Mouse (Mus musculus) liver, adult 2 months (tissue): Measurements from ENCODE around the gene Sgk1. TPM values are rescaled to one million over a fixed set of nuclear protein-coding genes. Genes with fewer than 3 reads are reported as not detected.
A peak's percentile ranks its signal among the peaks of the same experiment; 100 is the strongest.

Experiments
- DNase-seq: peaks from one replicate; pipeline ENCODE4 v3.0.0-alpha.2; 2011; ENCODE audit warnings: low read depth, low spot score; ENCODE audit errors: extremely low read depth
- H3K27ac ChIP-seq: fragments of 200-500 bp; replicated peaks from 2 replicates; pipeline ENCODE4 v1.5.1; 2012; ENCODE audit warnings: low read depth, mild to moderate bottlenecking, control low read depth, inconsistent platforms, low read length; ENCODE audit not compliant: insufficient read depth
- H3K27me3 ChIP-seq: fragments of 200-500 bp; 2 replicates; pipeline ENCODE4 v1.6.1; 2012; ENCODE audit warnings: mild to moderate bottlenecking, moderate library complexity, low read length, inconsistent platforms; ENCODE audit not compliant: control insufficient read depth, insufficient read depth
- H3K36me3 ChIP-seq: fragments of 200-500 bp; 2 replicates; pipeline ENCODE4 v1.6.1; 2012; ENCODE audit warnings: low read length, inconsistent platforms; ENCODE audit not compliant: control insufficient read depth, insufficient read depth
- H3K4me1 ChIP-seq: fragments of 200-500 bp; 2 replicates; pipeline ENCODE4 v1.6.1; 2011; ENCODE audit warnings: low read length; ENCODE audit not compliant: control insufficient read depth, insufficient read depth
- H3K4me3 ChIP-seq: fragments of 200-500 bp; 2 replicates; pipeline ENCODE4 v1.5.1; 2011; ENCODE audit warnings: low read depth, mild to moderate bottlenecking, control low read depth, low read length, moderate library complexity; ENCODE audit not compliant: insufficient read depth
- H3K79me2 ChIP-seq: fragments of 200-500 bp; 2 replicates; pipeline ENCODE4 v1.6.1; 2012; ENCODE audit warnings: inconsistent platforms, mild to moderate bottlenecking, low read length, moderate library complexity; ENCODE audit not compliant: control insufficient read depth, insufficient read depth
- H3K9ac ChIP-seq: fragments of 200-500 bp; 2 replicates; pipeline ENCODE4 v1.6.1; 2012; ENCODE audit warnings: low read depth, mild to moderate bottlenecking, control low read depth, inconsistent platforms, low read length
- CTCF ChIP-seq: fragments of 200-500 bp; IDR thresholded peaks from 2 replicates; pipeline ENCODE4 v1.5.1; 2011; ENCODE audit warnings: low read depth, low read length, control low read depth
- POLR2A ChIP-seq: fragments of 200-500 bp; IDR thresholded peaks from 2 replicates; pipeline ENCODE4 v1.6.1; 2011; ENCODE audit warnings: low read length, control low read depth; ENCODE audit not compliant: insufficient read depth; ENCODE audit errors: extremely low read depth
- WGBS: fragments of 180-500 bp; shearing (Covaris S2); methylation state at CpG from one replicate; pipeline ENCODE4 v1.1.7; 2018; 5-methylcytosine and 5-hydroxymethylcytosine counted together
- polyA plus RNA-seq: library from polyadenylated mRNA; depleted of rRNA; stranded (reverse); fragments of >200 nt; gene quantifications from 2 replicates; pipeline ENCODE4 v1.2.3, GENCODE M21; 2012
- total RNA-seq: library from RNA; depleted of rRNA; stranded (reverse); fragments of >200 nt; gene quantifications from 2 replicates; pipeline ENCODE4 v1.2.3, GENCODE M21; 2014

The Sgk1 gene
- total and polyA plus RNA-seq, 2 experiments: 8.9 to 20.9 TPM

DNA sequence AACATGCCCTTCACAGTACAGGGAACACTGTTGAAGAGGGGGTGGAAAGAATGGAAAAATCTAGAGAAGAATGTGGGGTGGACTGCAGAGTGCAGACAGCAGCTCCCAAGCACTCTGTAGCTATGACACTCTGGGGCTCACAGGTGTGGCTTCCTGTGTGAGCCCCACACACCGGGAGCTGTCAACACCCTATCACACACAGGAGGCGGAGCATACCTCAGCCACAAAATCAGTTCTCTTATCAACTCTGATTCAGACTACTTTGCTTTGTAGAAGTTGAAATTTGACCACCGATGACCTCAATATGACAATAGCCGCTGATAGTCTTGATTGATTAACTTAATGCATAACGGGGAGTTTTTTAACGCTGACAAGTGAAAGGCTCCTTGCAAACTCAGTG lies 93.4 kb downstream of the Sgk1 start:
- 60% methylated on average over 6 of the region's 6 CpGs for WGBS
- H3K4me3 ChIP-seq: no peak overlapping the region
- no peak overlapping the region for H3K9ac ChIP-seq
- TF ChIP-seq POLR2A (no peak), CTCF (no peak)
- no peaks in the 10 kb centered on the region for H3K36me3 ChIP-seq
- no peaks in the 10 kb centered on the region for H3K27me3 ChIP-seq
- H3K79me2 ChIP-seq: no peaks in the 10 kb centered on the region
- no peak overlapping the region for H3K27ac ChIP-seq
- no peak for DNase-seq
- no peaks in the 10 kb centered on the region for H3K4me1 ChIP-seq

DNA sequence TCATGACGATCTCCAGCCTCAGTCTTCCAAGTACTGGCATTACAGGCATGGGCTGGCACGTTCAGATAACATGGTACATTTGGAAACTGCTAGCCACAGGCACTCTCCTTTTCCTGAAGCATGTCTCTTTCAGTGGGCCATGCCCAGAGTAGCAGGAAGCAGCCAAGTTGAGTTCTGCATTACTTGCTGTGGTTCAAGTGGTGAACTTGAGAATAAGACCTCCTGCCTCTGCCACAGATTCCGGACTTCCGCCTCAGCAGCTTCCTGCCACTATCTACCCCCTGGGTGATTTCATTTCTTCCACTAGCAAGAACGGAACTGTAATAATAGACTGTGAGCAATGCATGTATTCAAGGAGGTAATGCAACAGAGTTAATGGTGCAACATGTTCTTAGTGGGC lies 94.3 kb downstream of the Sgk1 start:
- Histone ChIP-seq H3K27me3 (no peaks in the 10 kb centered on the region), H3K9ac (no peak overlapping the region), H3K4me3 (no peak overlapping the region), H3K4me1 (no peaks in the 10 kb centered on the region), H3K79me2 (no peaks in the 10 kb centered on the region), H3K27ac (no peak overlapping the region), H3K36me3 (no peaks in the 10 kb centered on the region)
- WGBS: 79% methylated on average over 5 of the region's 5 CpGs
- no peak for TF ChIP-seq POLR2A
- TF ChIP-seq CTCF: no peak
- DNase-seq: no peak

DNA sequence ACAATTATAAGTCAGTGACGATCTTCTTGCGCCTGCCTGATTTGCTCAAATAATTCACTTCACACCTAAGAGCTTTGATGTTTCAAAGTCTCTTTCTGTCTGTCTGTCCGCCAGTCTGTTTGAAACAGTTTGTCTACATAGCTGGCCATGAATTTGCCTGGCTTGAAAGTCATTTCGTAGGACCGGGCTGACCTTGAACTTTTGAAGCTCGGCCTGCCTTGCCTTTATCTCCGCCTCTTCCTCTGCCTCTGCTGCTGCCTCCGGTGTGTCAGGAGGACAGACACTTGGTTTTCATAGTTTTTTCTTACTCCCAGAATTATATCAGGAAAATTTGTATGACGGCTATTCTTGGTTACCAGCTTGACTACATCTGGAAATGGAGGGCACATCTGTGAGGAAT lies 96.4 kb downstream of the Sgk1 start:
- Histone ChIP-seq H3K79me2 (no peaks in the 10 kb centered on the region), H3K4me3 (no peak overlapping the region), H3K4me1 (no peaks in the 10 kb centered on the region), H3K36me3 (no peaks in the 10 kb centered on the region), H3K9ac (no peak overlapping the region), H3K27ac (no peak overlapping the region), H3K27me3 (no peaks in the 10 kb centered on the region)
- peak; percentile 41 for DNase-seq
- TF ChIP-seq POLR2A (no peak), CTCF (no peak)
- WGBS: 70% methylated on average over 9 of the region's 9 CpGs

DNA sequence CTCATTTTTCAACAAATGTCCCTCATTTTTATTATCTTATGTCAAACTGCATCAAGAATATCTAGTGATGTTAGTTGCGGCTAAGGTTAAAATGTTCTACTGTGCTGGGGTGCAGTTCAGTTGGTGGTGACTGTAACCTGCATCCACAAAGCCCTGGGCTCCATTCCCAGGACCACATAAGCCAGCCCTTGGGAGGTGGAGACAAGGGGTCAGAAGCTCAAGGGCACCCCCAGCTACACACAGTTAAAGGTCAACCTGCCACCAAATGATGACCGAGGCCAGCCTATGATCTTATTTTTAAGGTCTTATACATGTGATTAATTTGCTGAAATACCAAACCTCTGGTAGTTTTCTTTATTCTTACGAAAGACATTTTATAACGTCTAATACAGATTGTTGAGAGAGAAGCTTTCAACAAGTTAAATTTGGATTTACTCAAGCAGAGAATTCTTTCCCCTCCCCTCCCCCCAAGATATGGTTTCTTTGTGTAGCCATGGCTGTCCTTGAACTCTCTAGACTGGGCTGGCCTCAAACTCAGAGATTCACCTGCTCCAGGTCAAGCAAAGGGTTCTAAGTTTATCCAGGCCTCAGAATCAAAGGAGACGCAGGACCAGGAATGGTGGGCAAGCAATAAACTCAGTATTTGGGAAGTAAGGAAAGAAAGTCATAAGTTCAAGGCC lies 97.4 kb downstream of the Sgk1 start:
- no peak for TF ChIP-seq CTCF
- TF ChIP-seq POLR2A: no peak
- Histone ChIP-seq H3K4me1 (no peaks in the 10 kb centered on the region), H3K27ac (no peak overlapping the region), H3K36me3 (no peaks in the 10 kb centered on the region), H3K9ac (no peak overlapping the region), H3K4me3 (no peak overlapping the region), H3K27me3 (no peaks in the 10 kb centered on the region), H3K79me2 (no peaks in the 10 kb centered on the region)
- WGBS: 86% methylated on average over 5 of the region's 5 CpGs
- no peak for DNase-seq

DNA sequence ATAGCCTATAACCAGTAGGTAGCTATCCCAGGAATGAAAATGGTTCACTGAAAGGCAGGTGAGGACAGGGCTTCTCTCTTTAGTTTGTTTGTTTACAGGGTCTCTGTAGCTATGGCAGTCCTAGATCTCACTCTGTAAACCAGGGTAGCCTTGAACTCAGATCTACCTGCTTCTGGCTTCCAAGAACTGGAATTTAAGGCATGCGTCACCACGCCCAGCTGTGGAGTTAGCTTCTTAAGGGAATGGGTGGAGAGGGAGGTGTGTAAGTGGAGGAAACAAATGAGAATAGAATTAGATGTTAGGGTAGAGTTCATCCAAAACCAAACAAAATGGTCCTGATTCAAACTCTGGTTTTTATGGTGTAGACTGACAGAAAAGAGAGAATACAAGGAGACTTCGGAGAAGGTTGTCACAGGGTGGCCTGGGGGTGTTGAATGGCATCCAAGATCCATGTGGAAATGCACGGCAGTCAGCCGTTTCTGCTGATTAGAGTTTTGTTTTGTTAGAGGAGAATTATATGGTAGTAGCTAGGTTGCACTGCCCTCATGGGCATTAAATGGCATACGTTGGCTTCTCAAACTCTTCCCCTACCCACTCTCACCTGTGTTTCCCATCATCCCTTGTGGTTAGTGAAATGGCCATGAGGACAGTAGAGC lies 98.9 kb downstream of the Sgk1 start:
- no peak for DNase-seq
- no peaks in the 10 kb centered on the region for H3K79me2 ChIP-seq
- H3K4me1 ChIP-seq: no peaks in the 10 kb centered on the region
- H3K9ac ChIP-seq: no peak overlapping the region
- H3K36me3 ChIP-seq: no peaks in the 10 kb centered on the region
- 81% methylated on average over 6 of the region's 6 CpGs for WGBS
- no peak overlapping the region for H3K4me3 ChIP-seq
- TF ChIP-seq POLR2A (no peak), CTCF (no peak)
- H3K27ac ChIP-seq: no peak overlapping the region
- no peaks in the 10 kb centered on the region for H3K27me3 ChIP-seq

DNA sequence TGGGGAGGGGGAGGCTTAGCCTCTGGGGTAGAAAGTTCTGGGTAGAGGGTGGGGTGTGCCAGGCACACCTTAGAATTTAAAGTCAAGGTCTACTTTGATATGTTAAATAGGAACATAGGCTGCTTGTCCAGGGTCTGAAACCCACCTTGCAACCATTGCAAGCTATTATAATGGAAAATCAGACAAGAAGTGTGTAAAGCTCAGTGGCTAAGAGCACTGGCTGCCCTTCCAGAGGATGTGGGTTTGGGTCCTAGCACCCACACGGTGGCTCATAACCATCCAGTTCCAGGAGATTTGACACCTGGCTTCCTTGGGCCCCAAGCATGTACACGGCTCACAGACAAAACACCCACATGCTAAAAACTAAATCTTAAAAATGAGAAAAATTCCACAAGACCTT lies 100.3 kb downstream of the Sgk1 start:
- Histone ChIP-seq H3K79me2 (no peaks in the 10 kb centered on the region), H3K4me1 (no peaks in the 10 kb centered on the region), H3K36me3 (no peaks in the 10 kb centered on the region), H3K9ac (no peak overlapping the region), H3K4me3 (no peak overlapping the region), H3K27ac (no peak overlapping the region), H3K27me3 (no peaks in the 10 kb centered on the region)
- WGBS: 93% methylated on average over 2 of the region's 2 CpGs
- TF ChIP-seq CTCF: no peak
- TF ChIP-seq POLR2A: no peak
- no peak for DNase-seq
